Mouse (Mus musculus): ENCODE data around the gene Rhoh.

DNA sequence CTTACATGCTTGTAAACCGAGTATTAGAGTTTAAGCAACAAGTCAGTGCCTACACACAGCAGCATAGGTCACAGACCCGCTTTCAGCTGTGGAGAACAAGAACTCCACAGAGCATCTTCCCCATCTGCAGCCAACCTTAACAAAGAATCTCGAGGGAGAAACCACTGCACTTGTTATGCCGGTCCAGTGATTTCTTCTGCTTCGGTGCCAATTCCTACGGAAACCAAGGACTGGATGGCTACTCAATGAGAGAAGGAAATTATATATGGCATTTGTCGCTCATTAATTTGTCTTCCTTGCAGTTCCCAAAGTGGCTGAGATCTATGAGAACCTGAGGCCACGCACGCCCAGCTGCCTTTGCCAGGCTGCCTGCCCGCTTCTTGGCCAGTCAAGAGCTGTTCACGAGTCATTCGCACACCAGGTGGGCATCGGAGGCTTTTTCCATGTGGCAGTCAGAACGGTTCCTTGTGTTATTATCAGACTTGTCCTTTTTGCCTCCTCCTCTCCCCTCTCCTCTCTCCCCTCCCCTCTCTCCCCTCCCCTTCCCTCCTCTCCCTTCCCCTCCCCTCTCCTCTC, 30.3 kb downstream of the Rhoh start:
- TF ChIP-seq CTCF (IDR thresholded peaks at IDR 0.05; ENCODE audit: borderline replicate concordance, extremely low read depth, insufficient read depth, insufficient read length) (no peak), POLR2A (IDR thresholded peaks at IDR 0.05; ENCODE audit: borderline replicate concordance, extremely low read depth, insufficient read depth, insufficient read length, poor library complexity, severe bottlenecking) (no peak)
